Mouse (Mus musculus) thymus, adult 2 months (tissue): ENCODE measurements around the gene Znrf1. TPM values are rescaled to one million over a fixed set of nuclear protein-coding genes. Genes with fewer than 3 reads are reported as not detected.
A peak's percentile ranks its signal among the peaks of the same experiment; 100 is the strongest.

Experiments used
- DNase-seq: peaks from one replicate; pipeline ENCODE4 v3.0.0; 2021
- H3K27ac ChIP-seq: fragments of 200-500 bp; 2 replicates; pipeline ENCODE4 v1.5.1; 2012; ENCODE audit warnings: low read length, control low read depth; ENCODE audit not compliant: control insufficient read depth, insufficient read depth
- H3K27me3 ChIP-seq: fragments of 200-500 bp; 2 replicates; pipeline ENCODE4 v1.6.1; 2012; ENCODE audit warnings: mild to moderate bottlenecking, low read length, moderate library complexity, mixed read lengths; ENCODE audit not compliant: control insufficient read depth, insufficient read depth
- H3K36me3 ChIP-seq: fragments of 200-500 bp; 2 replicates; pipeline ENCODE4 v1.6.1; 2012; ENCODE audit warnings: mild to moderate bottlenecking, low read length, moderate library complexity; ENCODE audit not compliant: control insufficient read depth, insufficient read depth
- H3K4me1 ChIP-seq: fragments of 200-500 bp; replicated peaks from 2 replicates; pipeline ENCODE4 v1.6.1; 2012; ENCODE audit warnings: low read length; ENCODE audit not compliant: control insufficient read depth, insufficient read depth
- H3K4me3 ChIP-seq: fragments of 200-500 bp; 2 replicates; pipeline ENCODE4 v1.5.1; 2012; ENCODE audit warnings: mild to moderate bottlenecking, low read length, control low read depth, moderate library complexity; ENCODE audit not compliant: control insufficient read depth, insufficient read depth
- CTCF ChIP-seq: fragments of 200-500 bp; IDR thresholded peaks from 2 replicates; pipeline ENCODE4 v1.5.1; 2012; ENCODE audit warnings: mild to moderate bottlenecking, control low read depth, low read length, moderate library complexity, borderline replicate concordance; ENCODE audit not compliant: control insufficient read depth, poor library complexity, insufficient read depth; ENCODE audit errors: extremely low read depth
- POLR2A ChIP-seq: fragments of 200-500 bp; IDR thresholded peaks from 2 replicates; pipeline ENCODE4 v1.6.1; 2012; ENCODE audit warnings: mild to moderate bottlenecking, low read length, control low read depth, moderate library complexity; ENCODE audit not compliant: control insufficient read depth, poor library complexity, insufficient read depth; ENCODE audit errors: extremely low read depth
- WGBS: fragments of 180-500 bp; shearing (Covaris S2); methylation state at CpG from one replicate; pipeline ENCODE4 v1.1.7; 2018; 5-methylcytosine and 5-hydroxymethylcytosine counted together
- polyA plus RNA-seq: library from polyadenylated mRNA; depleted of rRNA; stranded (reverse); fragments of >200 nt; gene quantifications from 2 replicates; pipeline ENCODE4 v1.2.3, GENCODE M21; 2012

The Znrf1 gene
- polyA plus RNA-seq, 1 experiment: 968 TPM

GRCm38 (mm10) chr8:111551511-111552130 is 15.7 kb downstream of the Znrf1 start:
- no peak overlapping the region for H3K4me3 ChIP-seq
- 84% methylated on average over 8 of the region's 8 CpGs for WGBS
- no peak for TF ChIP-seq POLR2A
- TF ChIP-seq CTCF: no peak
- no peaks in the 10 kb centered on the region for H3K27me3 ChIP-seq
- no peak overlapping the region for H3K27ac ChIP-seq
- DNase-seq: no peak
- H3K4me1 ChIP-seq: peaks cover 44% of the 10 kb centered on the region
- H3K36me3 ChIP-seq: peaks cover 8% of the 10 kb centered on the region

DNA sequence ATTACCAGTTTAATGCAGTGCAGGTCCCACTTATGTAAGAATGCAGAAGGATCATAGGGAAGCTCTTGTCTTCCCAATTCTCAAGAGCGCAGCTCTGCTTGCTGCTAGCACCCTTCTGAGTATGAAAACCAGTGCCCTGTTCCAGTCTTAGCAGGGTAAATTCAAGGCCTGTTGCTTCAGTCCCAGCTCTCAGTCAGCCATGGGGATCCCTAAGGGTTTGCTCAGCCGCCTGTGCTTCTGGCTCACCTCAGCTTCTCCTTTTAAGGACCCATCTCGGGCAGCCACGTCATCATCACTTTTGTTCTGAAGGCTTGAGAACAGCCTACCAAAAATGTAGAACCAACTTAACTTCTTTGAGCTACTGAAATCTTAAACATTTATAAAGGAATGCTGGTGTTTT is 25.9 kb downstream of the Znrf1 start:
- WGBS: 44% methylated on average over 4 of the region's 4 CpGs
- H3K4me1 ChIP-seq: peaks cover 63% of the 10 kb centered on the region
- H3K36me3 ChIP-seq: no peaks in the 10 kb centered on the region
- H3K27me3 ChIP-seq: no peaks in the 10 kb centered on the region
- DNase-seq: no peak
- no peak overlapping the region for H3K4me3 ChIP-seq
- H3K27ac ChIP-seq: peak overlapping the region; percentile 93
- no peak for TF ChIP-seq CTCF
- no peak for TF ChIP-seq POLR2A

GRCm38 (mm10) chr8:111562274-111562803 is 26.4 kb downstream of the Znrf1 start:
- Histone ChIP-seq H3K27me3 (no peaks in the 10 kb centered on the region), H3K36me3 (no peaks in the 10 kb centered on the region), H3K27ac (no peak overlapping the region; the same call in 1 of the 2 replicates), H3K4me3 (no peak overlapping the region), H3K4me1 (peaks cover 59% of the 10 kb centered on the region)
- WGBS: 88% methylated on average over 5 of the region's 5 CpGs
- TF ChIP-seq CTCF (no peak), POLR2A (no peak)
- no peak for DNase-seq

GRCm38 (mm10) chr8:111563075-111563474 is 27.2 kb downstream of the Znrf1 start:
- H3K4me1 ChIP-seq: peaks cover 60% of the 10 kb centered on the region
- H3K27ac ChIP-seq: peak overlapping the region; percentile 91
- no peaks in the 10 kb centered on the region for H3K27me3 ChIP-seq
- H3K4me3 ChIP-seq: no peak overlapping the region
- no peaks in the 10 kb centered on the region for H3K36me3 ChIP-seq
- DNase-seq: no peak
- TF ChIP-seq POLR2A: no peak
- no peak for TF ChIP-seq CTCF
- WGBS: 95% methylated on average over 5 of the region's 5 CpGs

- H3K36me3 ChIP-seq: no peaks in the 10 kb centered on the region
- no peak for TF ChIP-seq POLR2A
- no peak for TF ChIP-seq CTCF
- DNase-seq: peak; percentile 72
- no peaks in the 10 kb centered on the region for H3K27me3 ChIP-seq
- no peak overlapping the region for H3K4me3 ChIP-seq
- 27% methylated on average over 4 of the region's 4 CpGs for WGBS
- H3K27ac ChIP-seq: peak overlapping the region; percentile 95
- peaks cover 66% of the 10 kb centered on the region for H3K4me1 ChIP-seq
Measured at GRCm38 (mm10) chr8:111563687-111564086, 27.8 kb downstream of the Znrf1 start.

DNA sequence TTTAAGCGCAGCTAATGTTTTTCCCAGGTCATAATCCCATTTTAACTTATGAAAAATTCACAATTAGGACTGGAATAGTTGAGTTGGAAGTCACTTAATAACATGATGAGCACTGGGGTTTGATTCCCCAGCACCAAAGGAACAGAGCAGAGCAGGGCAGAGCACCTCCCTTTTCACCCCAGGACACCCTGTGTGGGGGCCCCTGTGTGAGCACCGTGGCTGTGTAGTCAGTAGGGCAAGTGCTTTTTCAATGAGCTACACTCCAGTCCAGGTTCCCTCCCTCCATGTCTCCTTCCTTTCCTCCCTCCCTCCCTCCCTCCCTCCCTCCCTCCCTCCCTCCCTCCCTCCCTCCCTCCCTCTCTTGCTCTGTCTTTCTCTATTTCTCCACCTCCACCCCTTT is 28.2 kb downstream of the Znrf1 start:
- WGBS: 64% methylated on average over 2 of the region's 2 CpGs
- TF ChIP-seq CTCF: no peak
- no peak for TF ChIP-seq POLR2A
- peak overlapping the region; percentile 96 for H3K27ac ChIP-seq
- H3K4me1 ChIP-seq: peaks cover 65% of the 10 kb centered on the region
- no peak overlapping the region for H3K4me3 ChIP-seq
- DNase-seq: no peak
- no peaks in the 10 kb centered on the region for H3K27me3 ChIP-seq
- H3K36me3 ChIP-seq: no peaks in the 10 kb centered on the region

GRCm38 (mm10) chr8:111565784-111566191 is 29.9 kb downstream of the Znrf1 start:
- Histone ChIP-seq H3K27ac (peak overlapping the region; percentile 83), H3K4me3 (no peak overlapping the region), H3K36me3 (no peaks in the 10 kb centered on the region), H3K27me3 (no peaks in the 10 kb centered on the region), H3K4me1 (peaks cover 64% of the 10 kb centered on the region)
- no peak for DNase-seq
- 19% methylated on average over 5 of the region's 5 CpGs for WGBS
- no peak for TF ChIP-seq CTCF
- no peak for TF ChIP-seq POLR2A
